Mouse (Mus musculus) hindbrain, embryonic 10.5 days (tissue): ENCODE results near the gene Ift46. TPM values are rescaled to one million over a fixed set of nuclear protein-coding genes. Genes with fewer than 3 reads are reported as not detected.

ENCODE experiments used
- DNase-seq: peaks from one replicate; pipeline ENCODE4 v3.0.0-alpha.2; 2017; ENCODE audit warnings: low spot score
- H3K27ac ChIP-seq: fragments of 300-500 bp; sonication (generic); 2 replicates; pipeline ENCODE4 v1.5.1; 2016; ENCODE audit warnings: mild to moderate bottlenecking, moderate library complexity
- H3K27me3 ChIP-seq: fragments of 300-500 bp; sonication (generic); 2 replicates; pipeline ENCODE4 v1.6.1; 2016; ENCODE audit warnings: mild to moderate bottlenecking; ENCODE audit not compliant: poor library complexity, insufficient read depth, severe bottlenecking
- H3K36me3 ChIP-seq: fragments of 300-500 bp; sonication (generic); 2 replicates; pipeline ENCODE4 v1.6.1; 2016; ENCODE audit warnings: mild to moderate bottlenecking, moderate library complexity
- H3K4me1 ChIP-seq: fragments of 300-500 bp; sonication (generic); replicated peaks from 2 replicates; pipeline ENCODE4 v1.6.1; 2016; ENCODE audit warnings: mild to moderate bottlenecking
- H3K4me3 ChIP-seq: fragments of 300-500 bp; sonication (generic); 2 replicates; pipeline ENCODE4 v1.5.1; 2016; ENCODE audit warnings: mild to moderate bottlenecking, moderate library complexity
- H3K9me3 ChIP-seq: fragments of 300-500 bp; sonication (generic); 2 replicates; pipeline ENCODE4 v1.6.1; 2016; ENCODE audit warnings: mild to moderate bottlenecking, moderate library complexity
- WGBS: fragments of 180-500 bp; shearing (Covaris S2); methylation state at CpG from one replicate; pipeline ENCODE4 v1.1.7; 2016; 5-methylcytosine and 5-hydroxymethylcytosine counted together
- polyA plus RNA-seq: library from polyadenylated mRNA; unstranded; fragments of >200 nt; fragmentation: Nextera tagmentation; extraction: Ambion mirVana; gene quantifications from 2 replicates; pipeline ENCODE4 v1.2.1, GENCODE M21; 2016

Ift46 gene
- polyA plus RNA-seq, 1 experiment from 2014 or later: 152 TPM

DNA sequence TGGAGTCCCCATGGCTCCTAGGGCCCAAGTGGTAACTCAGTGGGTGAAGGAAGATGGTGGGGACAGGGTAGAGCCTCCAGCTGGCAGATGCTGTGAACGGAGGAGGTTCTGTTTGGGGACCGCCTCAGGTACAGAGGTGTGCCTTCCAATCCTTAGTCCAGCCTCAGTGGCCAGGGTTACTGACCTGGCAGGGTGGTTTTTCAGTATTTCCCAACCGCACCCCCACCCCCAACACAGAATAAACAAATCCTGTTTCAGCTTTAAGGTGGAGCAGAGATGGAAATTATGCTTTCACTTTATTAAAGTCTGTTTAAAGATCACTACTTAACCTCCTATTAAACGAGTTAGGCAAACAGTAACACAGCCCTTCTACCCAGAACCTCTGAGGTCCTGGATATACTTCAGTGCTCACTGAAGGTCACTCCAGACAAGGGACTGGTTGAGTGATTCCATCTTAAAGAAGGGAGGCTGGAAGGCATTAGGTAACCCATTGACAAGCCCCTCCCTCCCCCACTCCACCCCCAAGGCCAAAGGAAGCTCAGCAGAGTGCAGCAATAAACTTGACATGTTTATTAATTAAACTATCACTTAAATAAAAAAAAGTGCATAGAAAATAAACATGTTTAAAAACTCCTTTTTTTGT lies 35.2 kb downstream of the Ift46 start, which contains the start of gene Ttc36:
TSS of gene Ttc36 (minus strand) at position 265 of the 643 bp plus-strand sequence.
- Histone ChIP-seq H3K27ac (no peak within 1 kb of the TSS), H3K27me3 (peaks cover 40% of the 10 kb centered on the region), H3K9me3 (no peaks in the 10 kb centered on the region), H3K4me1 (peaks cover 25% of the 10 kb centered on the region), H3K4me3 (no peak within 1 kb of the TSS), H3K36me3 (peaks cover 35% of the 10 kb centered on the region)
- DNase-seq: no peak
- 78% methylated on average over 4 of the region's 4 CpGs for WGBS

DNA sequence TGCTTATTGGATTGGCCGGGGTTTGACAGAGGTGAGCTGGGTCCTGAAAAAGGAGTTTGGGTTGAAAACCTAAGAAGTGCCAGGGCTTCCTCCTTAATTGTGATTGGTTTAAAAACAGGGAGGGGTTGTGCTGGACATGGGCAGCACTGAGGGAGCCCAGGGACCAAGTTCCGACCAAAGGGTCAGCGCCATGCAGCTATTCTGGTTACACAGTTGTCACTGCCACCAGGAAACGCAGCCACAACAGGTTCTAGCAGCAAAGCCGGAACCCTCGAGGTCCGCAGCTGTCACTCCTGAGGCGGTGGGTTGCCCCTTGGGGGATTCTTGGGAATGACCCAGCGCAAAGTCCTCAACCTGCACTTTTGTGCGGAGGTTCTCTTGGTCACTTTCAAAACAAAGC lies 37.0 kb downstream of the Ift46 start:
- 92% methylated on average over 10 of the region's 10 CpGs for WGBS
- Histone ChIP-seq H3K9me3 (no peaks in the 10 kb centered on the region), H3K4me1 (peaks cover 8% of the 10 kb centered on the region), H3K27me3 (peaks cover 28% of the 10 kb centered on the region), H3K36me3 (peaks cover 52% of the 10 kb centered on the region), H3K27ac (no peak overlapping the region), H3K4me3 (no peak overlapping the region)
- DNase-seq: no peak

DNA sequence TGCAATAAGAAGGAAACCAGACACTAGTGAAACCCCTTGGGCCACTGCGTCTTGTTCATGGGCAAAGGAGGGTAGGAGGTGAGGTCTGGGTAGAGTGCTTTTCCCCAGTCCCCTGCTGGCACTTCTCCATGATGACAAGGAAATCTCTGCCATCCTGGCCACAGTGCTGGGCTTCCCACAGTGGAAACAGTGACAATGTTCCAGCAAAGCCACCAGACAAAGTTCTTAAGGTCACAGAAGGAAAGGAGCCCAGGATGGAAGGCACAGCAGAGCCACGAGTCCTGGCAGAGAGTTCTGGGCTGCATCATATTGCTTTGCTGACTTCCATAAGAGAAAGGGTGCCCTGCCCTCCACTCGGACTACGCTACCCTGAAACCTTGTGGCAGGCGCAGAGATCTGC lies 37.8 kb downstream of the Ift46 start:
- H3K4me3 ChIP-seq: no peak overlapping the region
- peaks cover 20% of the 10 kb centered on the region for H3K27me3 ChIP-seq
- H3K36me3 ChIP-seq: peaks cover 61% of the 10 kb centered on the region
- no peak overlapping the region for H3K27ac ChIP-seq
- no peak for DNase-seq
- WGBS: 98% methylated on average over 5 of the region's 5 CpGs
- no peaks in the 10 kb centered on the region for H3K4me1 ChIP-seq
- no peaks in the 10 kb centered on the region for H3K9me3 ChIP-seq

DNA sequence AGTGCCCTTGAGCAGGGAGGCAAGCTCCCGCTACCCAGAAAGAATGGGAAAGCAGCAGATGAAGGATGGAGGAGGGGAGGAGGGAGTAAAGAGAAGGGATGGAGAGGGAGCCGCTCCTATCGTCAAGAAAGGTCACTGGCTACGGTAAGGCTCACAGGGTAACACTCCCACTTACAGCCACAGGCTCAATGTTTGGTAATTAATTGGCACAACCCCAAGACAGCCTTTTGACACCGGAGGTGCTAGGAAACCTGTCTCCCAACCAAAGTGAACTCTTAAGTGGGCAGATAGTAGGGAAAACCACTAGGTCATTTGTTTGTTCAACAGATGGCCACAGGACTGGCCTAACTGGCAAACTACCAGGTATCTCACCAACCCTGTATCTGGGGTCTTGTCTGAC lies 39.4 kb downstream of the Ift46 start:
- Histone ChIP-seq H3K9me3 (no peaks in the 10 kb centered on the region), H3K27ac (no peak overlapping the region), H3K36me3 (peaks cover 77% of the 10 kb centered on the region), H3K4me3 (no peak overlapping the region), H3K27me3 (peaks cover 4% of the 10 kb centered on the region; the same call in 1 of the 2 replicates), H3K4me1 (no peaks in the 10 kb centered on the region)
- WGBS: 74% methylated on average over 5 of the region's 5 CpGs
- no peak for DNase-seq

DNA sequence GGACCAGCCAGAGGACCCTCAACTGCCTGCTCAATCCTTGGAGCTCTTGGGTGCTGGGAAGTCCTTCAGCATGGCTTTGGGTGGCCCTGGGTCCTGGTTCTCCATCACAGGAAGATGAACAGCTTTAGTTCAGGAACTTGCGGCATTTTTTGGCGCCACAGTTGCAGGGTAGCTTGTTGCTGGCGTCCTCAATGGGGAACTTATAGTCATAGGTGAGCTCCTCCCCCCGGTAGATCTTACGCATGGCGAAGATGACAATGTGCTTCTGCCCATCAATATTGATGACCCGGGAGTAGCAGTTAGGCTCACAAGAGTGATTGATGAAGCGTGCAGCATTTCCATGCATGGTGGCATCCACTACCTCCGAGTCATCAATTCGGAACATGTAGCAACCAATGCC lies 40.1 kb downstream of the Ift46 start:
- Histone ChIP-seq H3K4me1 (no peaks in the 10 kb centered on the region), H3K27ac (no peak overlapping the region), H3K27me3 (0 out of 2 replicates have a peak, but pooled peaks cover under 1% of the 10 kb centered on the region), H3K4me3 (no peak overlapping the region), H3K9me3 (no peaks in the 10 kb centered on the region), H3K36me3 (peaks cover 83% of the 10 kb centered on the region)
- no peak for DNase-seq
- WGBS: 94% methylated on average over 10 of the region's 10 CpGs

DNA sequence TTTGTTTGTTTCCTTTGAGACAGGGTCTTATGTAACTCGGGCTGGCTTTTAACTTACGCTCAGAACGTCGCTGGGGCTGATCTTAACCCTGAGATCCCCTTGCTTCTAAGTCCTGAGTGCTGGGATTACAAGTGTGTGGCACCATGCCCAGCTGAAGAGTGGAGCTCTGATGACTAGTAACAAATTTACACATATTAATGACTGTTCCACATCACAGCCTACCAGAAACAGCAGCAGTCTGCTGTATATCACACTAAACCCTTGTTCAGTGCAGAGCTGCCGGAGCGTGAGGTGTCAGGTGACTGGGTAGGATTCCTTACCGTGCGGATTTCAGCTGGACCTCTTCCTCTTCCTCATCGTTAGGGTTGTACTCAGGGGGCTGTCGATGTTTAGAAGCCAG lies 42.6 kb downstream of the Ift46 start:
- no peak overlapping the region for H3K27ac ChIP-seq
- no peaks in the 10 kb centered on the region for H3K27me3 ChIP-seq
- no peaks in the 10 kb centered on the region for H3K9me3 ChIP-seq
- DNase-seq: no peak
- no peaks in the 10 kb centered on the region for H3K4me1 ChIP-seq
- H3K36me3 ChIP-seq: peaks cover 100% of the 10 kb centered on the region
- no peak overlapping the region for H3K4me3 ChIP-seq
- 93% methylated on average over 10 of the region's 10 CpGs for WGBS

DNA sequence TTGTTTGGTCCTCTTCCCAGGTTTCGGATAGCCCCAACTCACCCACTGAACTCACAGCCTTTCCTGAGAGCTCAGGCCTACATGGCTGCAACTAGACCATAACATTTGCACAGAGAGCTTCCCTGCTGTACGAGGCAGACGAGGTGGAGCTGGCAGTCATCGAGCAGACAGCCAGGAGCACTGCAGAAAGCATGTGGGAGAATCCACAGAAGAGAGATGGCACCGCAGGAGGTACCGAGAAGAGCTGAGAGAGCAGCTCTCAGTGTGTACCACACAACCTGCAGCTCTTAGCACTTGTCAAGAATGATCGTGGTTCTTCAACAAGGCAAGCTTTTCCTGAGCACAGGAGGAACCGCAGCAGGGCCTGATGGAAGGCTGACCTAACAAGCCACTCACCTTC lies 46.5 kb downstream of the Ift46 start:
- Histone ChIP-seq H3K27ac (no peak overlapping the region), H3K36me3 (peaks cover 100% of the 10 kb centered on the region), H3K4me1 (no peaks in the 10 kb centered on the region), H3K9me3 (no peaks in the 10 kb centered on the region), H3K27me3 (no peaks in the 10 kb centered on the region), H3K4me3 (no peak overlapping the region)
- no peak for DNase-seq
- 93% methylated on average over 8 of the region's 8 CpGs for WGBS

DNA sequence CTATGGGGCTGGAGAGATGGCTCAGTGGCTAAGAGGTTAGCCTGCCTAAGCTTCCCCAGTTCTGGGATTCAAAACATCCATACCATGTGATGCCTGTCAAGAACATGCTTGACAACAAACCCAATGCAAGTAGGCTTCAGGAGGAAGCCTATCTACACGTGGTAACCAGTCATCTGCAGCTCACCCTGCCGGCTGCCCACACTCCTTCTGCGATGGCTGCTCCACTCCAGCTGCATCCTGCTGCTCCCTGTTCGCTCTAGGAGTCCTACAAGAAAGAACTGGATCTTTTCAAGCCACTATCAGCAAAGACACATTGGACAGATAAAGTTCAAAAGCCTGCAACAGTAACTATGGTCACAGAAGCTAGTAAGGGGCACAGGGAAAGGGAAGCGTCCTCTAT lies 49.8 kb downstream of the Ift46 start:
- Histone ChIP-seq H3K9me3 (no peaks in the 10 kb centered on the region), H3K4me1 (no peaks in the 10 kb centered on the region), H3K4me3 (no peak overlapping the region), H3K36me3 (peaks cover 100% of the 10 kb centered on the region), H3K27me3 (no peaks in the 10 kb centered on the region), H3K27ac (no peak overlapping the region)
- 91% methylated on average over 5 of the region's 5 CpGs for WGBS
- no peak for DNase-seq

DNA sequence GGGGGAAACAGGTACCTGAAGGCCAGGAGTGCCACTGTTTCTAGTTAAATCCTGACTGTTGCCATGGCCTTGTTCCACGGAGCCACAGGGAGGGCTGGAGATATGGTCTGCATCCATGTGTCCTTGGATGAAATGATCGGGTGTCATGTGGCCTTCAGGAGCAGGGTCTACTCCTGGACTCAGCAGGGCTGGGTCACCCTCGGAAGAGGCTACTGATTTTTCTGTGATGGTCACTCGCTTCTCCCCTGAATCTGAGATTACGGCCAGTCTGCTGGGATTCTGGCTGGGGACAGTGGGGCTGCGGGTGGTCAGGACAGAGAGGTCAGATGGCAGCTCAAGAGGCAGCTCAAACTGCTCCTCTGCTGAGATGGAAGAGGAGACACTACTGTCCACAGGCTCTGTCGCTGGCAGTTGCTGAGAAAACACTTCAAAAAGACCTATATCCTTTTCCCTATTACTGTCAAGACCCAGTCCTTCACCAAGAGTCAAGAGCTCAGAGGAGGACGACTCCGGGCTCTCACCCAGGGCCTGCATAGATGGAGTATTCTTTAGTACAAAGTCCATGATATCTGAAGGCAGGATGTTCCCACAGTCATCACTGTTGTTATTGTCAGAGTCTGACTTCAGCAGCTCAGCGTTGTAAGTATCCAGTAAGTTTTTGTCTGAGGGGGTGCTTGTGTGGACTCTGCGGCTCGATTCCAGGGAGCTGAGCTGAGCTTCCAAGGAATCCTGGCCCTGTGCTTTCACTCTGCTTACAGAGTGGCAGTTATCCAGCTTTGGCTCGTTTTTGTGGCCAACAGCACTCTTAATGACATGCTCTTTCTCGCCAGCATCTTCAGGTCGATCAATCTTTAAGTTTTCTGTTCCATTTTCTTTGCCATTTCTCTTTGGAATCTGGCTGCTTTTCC lies 52.5 kb downstream of the Ift46 start:
- no peaks in the 10 kb centered on the region for H3K9me3 ChIP-seq
- H3K4me1 ChIP-seq: no peaks in the 10 kb centered on the region
- DNase-seq: no peak
- H3K27me3 ChIP-seq: no peaks in the 10 kb centered on the region
- peaks cover 100% of the 10 kb centered on the region for H3K36me3 ChIP-seq
- no peak overlapping the region for H3K4me3 ChIP-seq
- WGBS: 95% methylated on average over 15 of the region's 15 CpGs
- no peak overlapping the region for H3K27ac ChIP-seq

DNA sequence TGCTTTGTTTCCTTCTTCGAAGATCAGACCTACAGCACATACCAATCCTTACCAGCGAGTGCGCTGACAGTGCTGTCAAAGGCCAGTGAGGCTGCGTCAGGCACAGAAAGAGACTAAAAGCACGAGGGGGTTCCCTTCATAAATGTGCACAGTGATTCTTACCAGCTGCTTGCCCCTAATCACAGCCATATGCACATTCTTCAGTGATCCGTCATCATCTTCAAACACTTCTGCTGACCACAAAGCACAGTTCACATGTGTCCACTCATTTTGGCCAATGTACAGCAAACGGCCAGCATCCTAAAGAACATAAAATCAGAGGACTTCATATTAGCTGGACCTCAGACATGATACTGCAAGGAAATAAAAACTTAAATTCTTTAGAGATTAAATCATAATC lies 59.0 kb downstream of the Ift46 start:
- WGBS: 81% methylated on average over 7 of the region's 7 CpGs
- Histone ChIP-seq H3K27ac (no peak overlapping the region), H3K36me3 (peaks cover 100% of the 10 kb centered on the region), H3K4me3 (no peak overlapping the region), H3K4me1 (no peaks in the 10 kb centered on the region), H3K9me3 (no peaks in the 10 kb centered on the region), H3K27me3 (no peaks in the 10 kb centered on the region)
- no peak for DNase-seq

DNA sequence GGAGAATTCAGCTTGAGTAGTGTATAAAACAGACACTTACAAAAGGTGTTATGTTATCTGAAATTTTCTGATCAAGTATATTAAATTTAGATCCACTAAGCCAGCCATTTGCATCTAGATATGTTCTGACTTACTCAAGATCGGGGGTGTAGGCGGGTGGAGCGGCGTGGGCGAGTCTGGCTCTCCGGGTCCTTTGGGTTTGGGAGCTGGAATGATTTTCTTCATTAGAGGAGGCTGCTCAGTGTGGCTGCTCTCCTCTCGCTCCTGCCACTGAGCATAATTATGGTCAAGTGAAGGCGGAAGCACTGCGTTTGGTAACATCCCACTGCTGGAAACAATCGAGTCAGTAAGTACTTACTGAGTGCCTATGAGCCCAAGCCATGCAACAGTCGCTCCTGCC lies 61.2 kb downstream of the Ift46 start:
- 97% methylated on average over 11 of the region's 11 CpGs for WGBS
- Histone ChIP-seq H3K36me3 (peaks cover 100% of the 10 kb centered on the region), H3K27me3 (no peaks in the 10 kb centered on the region), H3K4me1 (no peaks in the 10 kb centered on the region), H3K4me3 (no peak overlapping the region), H3K27ac (no peak overlapping the region), H3K9me3 (no peaks in the 10 kb centered on the region)
- DNase-seq: no peak

DNA sequence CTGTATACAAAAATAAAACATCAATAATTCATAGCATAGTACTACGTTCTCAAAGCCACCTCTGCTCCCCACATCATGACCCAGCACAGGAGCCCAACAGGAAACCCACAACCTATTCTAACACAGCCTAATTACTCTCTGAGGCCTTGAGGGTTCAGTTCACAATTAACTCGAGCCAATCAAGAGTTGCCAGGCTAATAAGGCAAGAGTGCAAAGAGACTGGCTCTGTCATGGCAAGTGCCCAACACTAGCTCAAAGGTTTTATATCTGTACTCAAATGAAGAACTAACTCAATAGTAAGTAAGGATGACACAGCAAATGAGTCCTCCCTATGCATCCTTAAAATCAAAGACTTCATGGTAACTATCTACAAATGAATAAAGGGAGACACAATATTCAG lies 62.8 kb downstream of the Ift46 start:
- Histone ChIP-seq H3K36me3 (peaks cover 100% of the 10 kb centered on the region), H3K9me3 (no peaks in the 10 kb centered on the region), H3K27ac (no peak overlapping the region), H3K4me1 (no peaks in the 10 kb centered on the region), H3K27me3 (no peaks in the 10 kb centered on the region), H3K4me3 (no peak overlapping the region)
- DNase-seq: no peak
- WGBS: 90% methylated on average over 2 of the region's 2 CpGs

DNA sequence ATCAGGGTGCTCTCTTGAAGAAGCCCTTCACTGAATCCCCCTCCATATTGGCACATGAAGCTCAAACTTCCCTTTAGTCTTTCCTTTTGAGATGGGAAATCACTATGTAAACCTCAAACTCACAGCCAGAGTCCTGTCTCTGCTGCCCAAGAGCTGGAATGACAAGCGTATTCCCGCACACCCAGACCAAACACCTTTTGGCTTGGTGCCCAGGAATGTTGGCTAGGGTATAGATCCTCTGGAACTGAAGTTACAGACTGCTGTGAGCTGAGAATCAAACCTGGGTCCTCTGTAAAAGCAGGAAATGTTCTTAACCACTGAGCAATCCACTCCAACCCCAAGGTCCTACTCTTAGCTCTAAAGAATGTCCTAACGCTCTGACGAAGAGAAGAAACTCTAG lies 64.6 kb downstream of the Ift46 start:
- Histone ChIP-seq H3K4me3 (no peak overlapping the region), H3K36me3 (peaks cover 98% of the 10 kb centered on the region), H3K27ac (no peak overlapping the region), H3K9me3 (no peaks in the 10 kb centered on the region), H3K27me3 (no peaks in the 10 kb centered on the region), H3K4me1 (no peaks in the 10 kb centered on the region)
- WGBS: 95% methylated on average over 4 of the region's 4 CpGs
- no peak for DNase-seq
